Mouse (Mus musculus): ENCODE data around the gene Ptges2. TPM values are rescaled to one million over a fixed set of nuclear protein-coding genes. Genes with fewer than 3 reads are reported as not detected.

Gene Ptges2
- total RNA-seq, 1 experiment from 2014 or later, result 4.1 TPM

DNA sequence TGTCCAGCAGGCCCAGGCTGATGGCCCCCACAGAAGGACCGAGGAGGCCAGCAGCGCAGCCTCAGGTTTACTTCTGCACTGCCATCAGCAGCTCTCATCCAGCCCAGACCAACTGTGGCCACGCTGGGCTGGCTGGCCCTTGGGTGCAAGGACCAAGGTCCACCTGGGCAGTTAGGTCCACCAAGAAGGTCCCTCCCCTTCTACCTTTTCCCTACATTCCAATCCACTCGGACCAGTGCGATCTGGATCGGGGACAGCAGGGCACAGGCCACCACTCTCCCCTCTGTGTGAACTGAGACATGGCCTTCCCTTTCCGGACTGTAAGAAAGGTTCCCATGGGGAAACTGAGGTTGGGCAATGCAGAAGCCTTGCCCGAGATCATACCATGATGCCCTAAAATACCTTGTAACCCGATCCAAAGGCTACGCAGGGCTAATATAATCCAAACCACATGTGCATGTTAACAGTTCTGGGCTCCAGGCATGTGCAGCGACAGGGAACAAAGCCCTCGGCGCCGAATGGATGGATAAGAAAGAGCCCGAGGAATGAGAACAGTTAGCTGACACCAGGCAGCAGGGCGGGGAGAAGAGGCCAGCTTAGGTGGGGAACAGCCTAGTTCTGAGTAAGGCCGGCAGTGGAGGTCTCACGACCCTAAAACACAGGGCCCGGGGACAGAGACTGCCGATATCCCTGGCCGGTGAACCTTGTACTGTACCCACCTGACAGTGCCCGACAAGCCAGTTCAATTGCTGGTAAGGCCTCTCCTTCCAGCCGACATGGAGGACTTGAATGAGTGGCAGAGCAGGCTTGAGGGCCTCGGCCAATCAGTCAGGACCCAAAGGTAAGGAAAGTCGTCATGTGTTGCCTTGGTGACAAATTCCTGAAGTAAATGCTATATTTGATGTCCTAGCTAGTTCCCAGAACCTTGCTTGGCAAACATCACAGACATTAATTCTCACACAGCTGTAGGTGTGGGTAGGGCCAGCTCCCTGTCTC is 13.0 kb downstream of the Ptges2 start:
- ATAC-seq (ENCODE audit: extremely low read depth, insufficient number of reproducible peaks, low FRiP score, poor library complexity, severe bottlenecking), result no peak

DNA sequence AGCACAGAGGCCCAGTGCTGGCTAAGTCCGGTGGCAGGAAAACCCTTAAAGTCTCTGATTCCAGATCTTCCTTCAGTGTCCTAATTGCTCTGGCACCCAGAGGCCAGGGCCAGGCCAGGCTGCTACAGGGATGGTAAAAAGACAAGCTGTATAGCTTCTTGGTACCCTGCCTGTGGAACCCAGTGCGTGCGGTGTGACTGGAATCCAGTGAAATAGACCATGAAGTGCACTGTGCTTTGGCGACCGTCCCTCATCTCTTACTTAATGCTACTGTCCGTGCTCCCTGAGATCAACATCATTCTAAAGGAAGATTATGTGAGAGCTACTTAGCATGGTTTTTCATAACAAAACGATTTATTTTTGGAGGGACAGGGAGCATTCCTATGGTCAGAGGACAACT is 15.7 kb downstream of the Ptges2 start:
- ATAC-seq (ENCODE audit: extremely low read depth, insufficient number of reproducible peaks, low FRiP score, poor library complexity, severe bottlenecking), result no peak

DNA sequence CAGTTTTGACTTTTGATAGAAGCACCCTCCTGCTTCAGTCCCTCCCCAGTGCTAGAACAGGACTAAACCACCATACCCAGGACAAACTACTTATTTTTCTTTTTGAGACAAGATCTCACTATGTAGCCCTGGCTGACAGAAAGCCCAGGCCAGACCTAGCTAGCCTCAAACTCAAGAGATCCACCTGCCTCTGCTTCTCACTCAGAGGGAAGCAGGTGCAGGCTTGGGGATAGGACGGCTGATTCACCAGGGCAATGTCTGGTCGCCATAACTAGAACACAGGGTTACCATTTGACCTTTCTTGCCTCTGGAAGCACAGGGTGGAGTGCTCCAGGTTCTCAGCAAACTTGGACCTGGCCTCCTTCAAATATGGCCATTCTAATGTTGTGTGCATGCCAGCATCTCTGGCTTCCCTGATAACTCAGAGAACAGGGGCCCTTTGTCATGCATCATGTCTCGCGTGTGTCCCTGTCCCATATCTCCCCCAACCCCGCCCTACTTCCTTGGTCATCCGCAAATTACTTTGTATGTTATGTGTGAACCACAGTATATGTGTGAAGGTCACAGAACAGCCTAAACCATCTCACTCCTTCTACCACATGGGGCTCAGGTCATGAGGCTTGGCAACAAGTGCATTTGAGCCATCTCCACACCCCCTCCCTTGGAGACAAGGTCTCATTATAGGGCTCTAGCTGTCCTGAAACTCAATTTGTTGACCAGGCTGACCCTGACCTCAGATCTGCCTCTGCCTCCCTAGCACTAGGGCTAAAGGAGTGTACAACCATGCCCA is 17.2 kb downstream of the Ptges2 start:
- no peak for ATAC-seq (ENCODE audit: extremely low read depth, insufficient number of reproducible peaks, low FRiP score, poor library complexity, severe bottlenecking)

DNA sequence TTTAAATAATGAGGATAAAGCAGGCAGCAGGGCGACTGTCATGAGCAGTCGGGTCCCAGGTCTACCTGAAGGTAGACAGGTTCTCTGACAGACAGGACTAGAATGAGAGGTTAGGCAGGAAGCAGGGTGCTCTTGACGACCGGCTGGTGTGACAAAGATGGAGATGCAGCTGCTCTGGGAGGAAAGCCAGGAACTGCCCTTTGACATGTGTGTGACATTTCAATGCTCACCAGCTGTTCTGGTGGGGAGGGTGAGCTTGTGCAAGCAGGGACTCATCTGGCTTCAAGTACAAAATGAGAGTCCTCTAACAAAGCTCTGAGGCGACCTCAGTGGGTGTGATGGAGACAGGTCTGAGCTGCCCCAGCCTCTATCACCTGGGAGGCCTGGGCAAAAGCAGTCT is 18.2 kb downstream of the Ptges2 start:
- no peak for ATAC-seq (ENCODE audit: extremely low read depth, insufficient number of reproducible peaks, low FRiP score, poor library complexity, severe bottlenecking)

DNA sequence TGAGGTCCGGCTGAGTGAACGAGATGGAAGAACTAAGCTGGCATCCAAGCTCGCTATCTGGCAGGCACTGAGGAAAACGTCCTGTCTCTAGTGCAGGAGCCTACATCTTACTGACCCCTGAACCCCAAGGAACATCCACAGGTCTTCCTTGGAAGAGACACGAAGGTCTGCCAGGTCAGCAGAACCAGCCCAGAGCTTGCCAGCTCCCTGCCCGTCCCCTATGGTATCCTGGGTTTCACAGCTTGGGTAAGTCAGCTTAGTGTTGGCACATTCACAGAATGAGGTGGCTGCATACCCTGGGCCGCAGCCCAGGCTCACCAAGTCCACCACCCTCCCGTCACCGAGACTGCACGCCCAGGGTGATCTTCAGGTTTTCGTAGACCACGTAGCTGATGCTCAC is 20.1 kb downstream of the Ptges2 start:
- ATAC-seq (ENCODE audit: extremely low read depth, insufficient number of reproducible peaks, low FRiP score, poor library complexity, severe bottlenecking), result no peak

DNA sequence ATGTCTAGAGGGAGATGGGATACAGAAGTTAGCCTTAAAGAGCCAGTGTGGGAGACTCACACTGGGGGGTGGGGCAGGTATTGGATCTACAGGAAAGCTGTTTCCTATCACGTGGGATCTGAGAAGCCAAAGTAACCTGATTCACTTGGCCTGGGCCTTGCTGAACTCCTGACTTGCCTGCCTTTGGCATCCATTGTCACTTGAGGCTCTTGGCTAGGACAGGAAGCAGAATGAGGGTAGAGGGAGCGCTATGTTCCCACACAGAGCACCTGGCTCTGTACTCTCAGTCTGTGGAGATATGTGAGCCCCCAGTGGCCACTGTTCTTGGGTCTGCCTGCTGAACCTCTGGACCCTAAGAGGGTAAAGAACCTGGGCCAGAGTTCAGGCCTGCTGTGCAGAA is 20.9 kb downstream of the Ptges2 start:
- ATAC-seq (ENCODE audit: extremely low read depth, insufficient number of reproducible peaks, low FRiP score, poor library complexity, severe bottlenecking), result no peak

DNA sequence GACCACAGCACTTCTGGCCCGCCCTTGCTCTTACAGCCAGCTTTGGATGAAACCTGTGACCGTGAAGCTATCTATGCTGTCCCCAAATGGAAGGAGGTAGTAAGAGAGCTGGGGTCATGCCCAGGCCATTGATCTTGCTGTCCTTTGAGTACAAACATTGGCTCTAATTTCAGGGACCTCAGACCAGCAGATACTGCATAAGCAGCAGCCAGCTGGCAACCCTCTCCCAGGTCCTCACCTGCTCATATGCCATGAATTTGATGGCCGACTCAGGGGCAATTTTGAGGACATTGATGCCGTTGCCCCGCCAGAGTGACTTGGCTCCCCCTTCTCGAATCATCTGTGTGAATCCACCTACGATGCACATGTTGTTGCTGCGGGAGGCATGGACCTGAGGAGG is 21.8 kb downstream of the Ptges2 start:
- ATAC-seq (ENCODE audit: extremely low read depth, insufficient number of reproducible peaks, low FRiP score, poor library complexity, severe bottlenecking), result no peak

DNA sequence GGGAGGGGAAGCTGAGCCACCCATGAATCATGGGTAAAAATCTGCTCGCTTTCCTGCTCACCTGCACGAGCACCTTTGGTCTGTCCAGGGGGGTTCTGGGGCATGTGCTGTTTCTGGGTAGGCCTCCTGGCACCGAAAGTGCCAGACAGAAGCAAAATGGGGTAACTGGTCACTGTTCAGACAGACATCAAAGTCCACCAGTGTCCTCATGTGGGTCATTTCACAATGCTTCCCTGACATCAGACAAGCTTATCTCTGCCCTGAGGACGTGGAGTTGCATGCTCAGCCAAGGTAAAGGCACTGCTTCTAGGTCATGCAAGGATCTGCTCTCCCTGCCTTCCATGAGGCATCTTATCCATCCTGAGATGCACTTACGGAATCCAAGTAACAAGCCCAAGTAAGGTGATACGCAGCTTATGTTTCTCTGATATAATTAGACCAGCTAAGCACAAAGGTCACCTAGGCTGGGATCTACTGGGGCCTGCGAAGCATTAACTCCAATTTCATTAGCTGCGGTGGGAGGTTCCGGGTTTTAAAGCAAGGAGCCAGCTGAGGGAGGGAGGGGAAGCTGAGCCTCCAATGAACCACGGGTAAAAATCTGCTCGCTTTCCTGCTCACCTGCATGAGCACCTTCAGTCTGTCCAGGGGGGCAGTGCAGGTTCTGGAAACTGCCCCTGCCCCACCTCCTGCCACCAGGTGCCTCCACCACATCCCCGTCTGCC is 22.9 kb downstream of the Ptges2 start:
- ATAC-seq (ENCODE audit: extremely low read depth, insufficient number of reproducible peaks, low FRiP score, poor library complexity, severe bottlenecking), result no peak

DNA sequence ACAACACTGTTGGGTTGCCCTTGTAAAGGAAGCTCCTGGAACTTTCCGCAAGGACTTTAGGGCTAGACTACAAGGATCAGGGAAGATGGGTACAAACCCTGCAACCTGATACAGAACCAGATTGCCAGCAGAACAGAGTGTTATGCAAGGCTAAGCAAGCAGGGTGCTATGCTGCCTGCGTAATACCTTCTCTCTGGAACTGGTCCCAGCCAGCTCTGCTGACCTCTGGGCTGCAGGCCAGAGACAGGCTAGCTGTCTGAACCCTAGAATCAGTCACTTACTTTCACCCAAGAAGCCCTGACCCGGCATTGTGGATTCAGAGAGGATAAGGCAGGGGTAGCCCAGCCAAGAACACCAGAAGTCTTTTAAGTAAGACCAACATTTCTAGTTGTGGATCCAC is 23.7 kb downstream of the Ptges2 start:
- ATAC-seq (ENCODE audit: extremely low read depth, insufficient number of reproducible peaks, low FRiP score, poor library complexity, severe bottlenecking), result no peak

DNA sequence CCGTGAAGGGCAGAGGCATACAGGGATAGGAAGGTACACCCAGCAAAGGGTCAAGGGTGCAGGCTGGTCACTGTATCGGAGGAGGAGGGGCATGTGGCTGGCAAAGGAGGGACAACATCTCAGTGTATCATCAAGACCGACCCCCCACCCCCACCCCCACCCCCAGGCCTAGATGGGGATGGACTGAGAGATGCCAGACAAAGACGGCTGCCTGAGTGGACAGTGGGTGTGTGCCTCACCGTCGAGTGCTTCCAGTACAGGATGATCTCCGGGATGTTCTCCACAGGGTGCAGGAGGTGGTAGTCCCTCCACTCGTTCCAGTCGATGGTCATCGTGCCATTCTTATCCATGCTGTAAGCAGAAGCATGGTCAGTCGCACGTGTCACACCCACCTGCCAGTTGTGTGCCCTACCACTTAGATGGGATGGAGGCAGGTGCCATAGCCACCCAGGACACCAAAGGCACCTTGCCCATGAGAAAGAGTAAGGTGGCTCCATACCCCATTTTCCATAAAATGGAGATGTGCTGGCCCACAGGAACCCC is 24.4 kb downstream of the Ptges2 start:
- no peak for ATAC-seq (ENCODE audit: extremely low read depth, insufficient number of reproducible peaks, low FRiP score, poor library complexity, severe bottlenecking)

DNA sequence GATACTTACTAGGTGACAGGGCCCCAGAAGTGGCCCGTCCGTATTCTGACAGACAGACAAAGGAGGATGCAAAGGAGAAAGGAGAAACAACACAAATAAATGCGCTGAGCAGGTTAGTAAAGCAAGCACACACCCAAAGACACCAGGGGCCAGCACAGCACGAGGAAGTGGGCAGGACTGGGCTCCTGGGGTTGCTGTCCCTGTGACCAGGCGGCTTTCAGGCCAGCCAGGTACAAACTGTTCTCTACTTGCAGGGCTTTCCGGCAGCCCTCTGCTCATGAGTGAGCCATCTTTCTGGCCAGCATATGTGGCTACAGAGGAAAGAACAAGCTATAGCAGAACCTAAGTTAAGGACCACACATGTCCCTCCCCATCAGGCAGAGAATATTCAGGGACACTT is 25.0 kb downstream of the Ptges2 start:
- no peak for ATAC-seq (ENCODE audit: extremely low read depth, insufficient number of reproducible peaks, low FRiP score, poor library complexity, severe bottlenecking)

DNA sequence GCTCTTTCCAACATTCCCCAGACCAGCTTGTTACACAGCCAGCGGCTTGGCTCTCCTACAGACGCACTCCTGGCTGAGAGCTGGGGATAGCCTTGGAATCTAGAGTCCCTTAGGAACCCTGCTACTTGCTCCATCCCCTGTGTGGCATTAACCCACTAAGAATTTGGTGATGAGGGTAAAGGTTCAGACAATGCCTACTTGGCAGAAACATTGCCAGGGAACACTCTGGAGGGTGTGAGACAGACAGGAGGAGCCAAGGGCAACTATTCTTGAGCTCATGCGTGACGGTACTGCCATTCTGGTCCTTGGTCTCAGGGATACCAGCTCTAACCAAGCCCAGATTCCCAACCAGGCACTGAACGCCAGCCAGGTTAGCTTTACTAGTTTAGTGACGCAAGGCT is 26.2 kb downstream of the Ptges2 start:
- ATAC-seq (ENCODE audit: extremely low read depth, insufficient number of reproducible peaks, low FRiP score, poor library complexity, severe bottlenecking), result no peak

DNA sequence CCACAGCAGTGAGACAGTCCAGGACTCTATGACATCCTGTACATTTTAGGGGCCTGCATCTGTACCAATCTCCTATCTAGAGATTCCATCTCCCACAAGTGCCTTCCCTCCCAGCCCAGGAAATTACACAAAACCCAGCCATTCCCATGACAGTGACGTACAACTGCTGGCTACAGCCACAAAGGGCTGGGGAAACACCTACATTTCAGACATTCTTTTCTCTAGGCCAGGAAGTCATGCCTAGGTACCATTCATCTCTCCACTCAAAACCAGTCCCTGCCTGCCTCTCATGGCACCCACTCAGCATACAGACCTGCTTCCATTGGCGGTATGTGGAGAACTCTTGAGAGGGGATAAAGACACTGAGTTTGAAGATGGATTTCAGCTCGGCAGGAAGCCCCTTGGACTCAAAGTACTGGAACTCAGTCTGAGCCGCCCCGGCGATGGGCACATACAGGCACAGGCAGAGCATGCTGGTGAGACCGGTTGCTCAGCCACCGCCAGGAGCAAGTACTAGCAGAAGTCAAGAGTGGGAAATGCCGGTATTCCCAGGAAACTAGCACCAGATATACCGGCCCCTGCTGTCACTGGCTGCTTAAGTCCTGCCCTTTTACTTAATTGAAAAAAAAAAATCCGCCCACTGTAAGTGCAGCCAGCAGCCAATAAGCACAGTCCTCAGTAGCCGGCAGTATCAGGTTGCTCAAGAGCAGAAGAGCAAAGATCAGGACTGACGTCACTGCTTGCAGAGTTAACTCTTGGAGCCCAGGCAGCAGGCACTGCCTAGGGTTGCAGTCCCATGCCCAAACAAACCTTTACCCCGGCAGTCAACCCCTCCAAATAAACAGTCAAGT is 28.0 kb downstream of the Ptges2 start:
- ATAC-seq (ENCODE audit: extremely low read depth, insufficient number of reproducible peaks, low FRiP score, poor library complexity, severe bottlenecking), result peak; percentile 22; the same call in 1 of the 2 replicates

DNA sequence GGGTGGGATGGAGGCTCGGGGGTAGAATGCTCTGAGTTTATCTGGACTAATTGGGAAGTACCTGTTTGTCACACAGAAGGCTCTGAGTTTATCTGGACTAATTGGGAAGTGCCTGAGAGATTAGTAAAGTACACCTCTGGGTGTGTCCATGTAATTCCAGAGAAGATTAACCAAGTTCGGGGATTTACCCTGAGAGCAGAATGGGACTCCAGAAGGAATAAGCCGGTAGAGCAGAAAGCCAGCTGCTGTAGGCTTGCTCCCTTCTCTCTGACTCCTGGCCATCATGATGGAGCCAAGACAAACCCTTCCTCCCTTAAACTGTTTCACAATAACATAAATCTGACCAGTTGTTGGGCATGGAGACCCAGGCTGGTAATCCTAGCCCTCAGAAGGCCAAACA is 29.1 kb downstream of the Ptges2 start:
- no peak for ATAC-seq (ENCODE audit: extremely low read depth, insufficient number of reproducible peaks, low FRiP score, poor library complexity, severe bottlenecking)

DNA sequence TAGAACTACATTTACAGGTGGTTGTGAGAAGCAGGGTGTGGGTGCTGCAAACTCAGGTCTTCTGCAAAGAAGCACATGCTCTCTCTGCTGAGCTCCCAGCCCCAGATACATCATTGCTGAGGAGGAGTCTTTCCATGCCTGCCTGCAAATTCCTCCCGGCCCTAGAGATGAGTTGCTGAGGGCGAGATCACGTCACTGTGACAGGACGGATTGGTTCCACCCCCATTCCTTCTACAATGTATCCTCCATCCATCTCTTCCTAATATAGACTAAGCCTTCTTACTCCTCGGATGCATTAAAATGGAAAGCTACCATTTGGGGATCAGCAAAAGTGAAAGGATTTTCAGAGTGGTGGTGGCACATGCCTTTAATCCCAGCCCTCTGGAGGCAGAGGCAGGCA is 29.9 kb downstream of the Ptges2 start:
- ATAC-seq (ENCODE audit: extremely low read depth, insufficient number of reproducible peaks, low FRiP score, poor library complexity, severe bottlenecking), result no peak

DNA sequence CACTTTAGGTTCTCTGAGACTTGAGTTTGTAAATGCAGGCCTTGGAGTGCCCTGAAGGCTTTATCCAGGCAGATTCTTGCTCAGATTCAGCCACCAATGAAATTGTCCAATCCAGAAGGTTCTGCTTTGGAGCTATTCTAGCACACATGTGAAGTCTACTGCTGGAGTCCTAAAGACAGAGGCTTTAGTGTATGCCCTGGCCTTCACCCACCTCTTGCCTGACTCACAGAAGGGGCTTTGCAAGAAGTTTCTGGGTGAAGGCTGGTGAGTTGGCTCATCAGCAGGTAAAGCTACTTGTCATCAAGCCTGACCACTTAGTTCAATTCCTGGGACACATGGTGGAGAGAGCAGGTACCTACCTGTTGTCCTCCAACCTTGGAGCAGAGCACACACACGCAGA is 30.4 kb downstream of the Ptges2 start:
- ATAC-seq (ENCODE audit: extremely low read depth, insufficient number of reproducible peaks, low FRiP score, poor library complexity, severe bottlenecking), result no peak

DNA sequence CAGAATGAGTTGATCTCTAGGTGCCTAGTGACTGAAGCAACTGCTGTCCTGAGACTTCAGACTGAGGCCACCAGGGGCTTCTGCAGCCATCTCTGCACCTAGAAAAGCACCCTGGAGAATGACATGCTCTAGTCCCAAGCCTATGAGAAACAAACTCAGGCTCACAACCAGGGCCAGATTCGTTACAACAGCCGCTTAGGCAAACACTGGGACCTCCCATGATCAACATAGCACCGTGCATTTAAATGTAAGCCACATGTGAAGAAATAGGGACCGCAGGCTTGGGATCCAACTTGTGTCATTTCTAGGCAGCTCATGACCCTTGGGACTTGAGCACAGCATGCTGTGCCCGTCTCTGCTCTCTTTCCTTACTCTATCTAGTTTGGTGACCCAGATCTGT is 32.0 kb downstream of the Ptges2 start:
- no peak for ATAC-seq (ENCODE audit: extremely low read depth, insufficient number of reproducible peaks, low FRiP score, poor library complexity, severe bottlenecking)

DNA sequence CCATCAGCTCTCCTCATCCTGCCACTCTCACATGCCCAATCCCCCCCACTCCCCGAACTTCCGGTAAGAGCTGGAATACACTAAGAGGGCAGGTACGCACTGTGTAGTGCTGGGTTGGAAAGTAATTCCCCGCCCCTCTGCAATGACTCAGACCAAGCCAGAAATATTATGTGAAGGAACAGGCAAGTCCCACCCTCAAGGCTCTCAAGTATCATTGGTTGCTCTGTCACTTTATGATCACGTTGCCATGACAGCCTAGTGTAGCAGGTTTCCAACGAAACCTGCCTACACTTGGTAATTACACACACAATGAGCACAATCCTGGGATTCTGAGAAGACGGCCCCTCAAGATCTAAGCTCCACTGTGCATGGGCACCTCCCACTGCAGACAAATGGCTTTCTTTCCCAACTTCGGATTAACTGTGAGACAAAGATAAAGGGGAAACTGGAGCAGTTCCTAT is 32.6 kb downstream of the Ptges2 start:
- no peak for ATAC-seq (ENCODE audit: extremely low read depth, insufficient number of reproducible peaks, low FRiP score, poor library complexity, severe bottlenecking)
